Mouse (Mus musculus) megakaryocyte, adult 5-6 weeks (primary cell): Measurements from ENCODE around the gene Cnnm3. TPM values are rescaled to one million over a fixed set of nuclear protein-coding genes. Genes with fewer than 3 reads are reported as not detected.

Experiments
- ATAC-seq: 2 replicates; pipeline ENCODE4 v1.8.0; 2016; ENCODE audit warnings: mild to moderate bottlenecking, inconsistent platforms; ENCODE audit not compliant: poor library complexity, severe bottlenecking
- total RNA-seq, 2 experiments: library from RNA; stranded (forward) in 1 of 2; stranded (reverse) in 1 of 2; fragments of 153-499, 151-499 nt in 1 of 2; fragments of 221-1000, 200-1000 nt in 1 of 2; gene quantifications; 2 replicates each; pipeline versions ENCODE4 v1.2.3 to v1.2.4; 2015 to 2017

The Cnnm3 gene
- total RNA-seq (2015) (14.4 and 15.1 TPM in 2 replicates), total RNA-seq (2017) (6.8 and 11.1 TPM in 2 replicates)

DNA sequence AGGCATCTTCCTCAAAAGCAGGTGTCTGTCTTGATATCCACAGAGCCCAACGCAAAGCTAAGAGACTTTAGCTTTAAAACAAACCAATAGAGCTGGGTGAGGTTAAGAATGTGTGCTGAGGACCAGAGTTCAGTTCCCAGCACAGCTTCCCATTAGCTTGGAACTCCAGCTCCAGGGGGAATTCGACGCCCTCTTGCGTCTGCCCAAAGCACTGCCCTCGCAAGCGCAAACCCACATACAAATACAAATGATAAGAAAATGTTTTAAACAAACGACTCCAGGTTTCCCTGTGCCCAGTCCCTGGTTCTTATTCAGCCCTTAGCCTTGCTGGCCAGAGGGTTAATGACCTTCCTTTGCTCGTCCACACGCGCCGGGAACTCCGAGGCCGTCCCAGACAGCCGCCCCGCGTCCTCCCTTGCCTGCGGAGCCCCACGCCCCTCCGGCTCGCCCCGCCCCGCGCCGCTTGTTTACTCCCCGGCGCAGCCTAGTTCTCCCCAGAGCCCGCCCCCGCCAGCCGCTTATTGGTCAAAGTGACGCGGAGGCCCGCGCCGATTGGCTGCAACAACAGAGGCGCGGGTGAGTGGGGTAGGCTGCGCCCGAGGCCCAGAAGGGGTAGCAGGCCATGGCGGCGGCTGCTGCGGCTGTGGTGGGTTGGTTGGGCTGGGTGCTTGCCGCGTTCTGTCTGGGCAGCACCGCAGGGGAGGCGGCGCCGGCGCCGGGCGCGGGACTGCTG, at the start of gene Cnnm3:
TSS of gene Cnnm3 (plus strand) at position 579 of the 733 bp plus-strand sequence.
- peak; percentile 89 for ATAC-seq

DNA sequence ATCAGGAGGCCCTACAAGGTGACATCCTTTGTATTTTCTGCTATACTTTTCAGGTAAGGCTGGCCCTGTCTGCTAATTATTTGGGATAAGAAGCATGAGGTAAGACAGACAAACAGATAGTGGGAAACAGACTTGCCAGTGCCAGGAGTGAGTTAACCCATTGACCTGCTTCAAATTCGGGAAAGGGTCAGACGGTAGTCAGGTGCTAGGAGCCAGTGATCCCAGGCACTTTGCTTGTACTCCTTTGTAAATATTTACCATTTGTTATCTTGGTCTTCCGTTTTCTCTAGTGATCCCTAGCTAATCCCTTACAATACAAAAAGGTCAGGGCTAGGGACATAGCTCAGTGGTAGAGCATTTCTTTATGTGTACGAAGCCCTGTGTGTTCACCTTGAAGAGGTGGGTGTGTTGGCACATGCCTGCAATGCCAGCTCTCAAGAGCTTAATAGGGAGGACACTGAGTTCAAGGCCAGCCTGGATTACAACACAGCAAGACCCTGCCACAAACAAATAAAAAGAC, 46.0 kb upstream of the Cnnm3 start:
- no peak for ATAC-seq

DNA sequence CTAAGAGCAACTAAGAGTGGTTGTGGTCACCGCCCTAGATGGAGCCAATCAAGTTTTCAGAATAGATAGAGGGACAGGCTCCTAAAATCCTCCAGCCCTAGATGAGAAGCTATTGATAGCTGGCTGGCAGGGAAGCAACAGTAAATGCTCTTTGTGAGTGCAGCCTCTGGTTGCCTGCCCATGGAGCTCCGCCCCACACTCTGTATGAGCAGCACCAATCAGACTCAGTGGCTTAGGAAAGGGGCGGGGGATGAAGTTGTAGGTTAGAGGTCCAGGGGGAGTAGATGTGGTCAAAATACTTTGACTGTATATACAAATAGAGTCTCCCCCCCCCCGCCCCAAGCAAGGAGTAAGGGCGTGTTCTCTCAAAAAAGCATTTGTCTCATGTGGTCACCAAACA, 44.2 kb upstream of the Cnnm3 start:
- ATAC-seq = no peak

DNA sequence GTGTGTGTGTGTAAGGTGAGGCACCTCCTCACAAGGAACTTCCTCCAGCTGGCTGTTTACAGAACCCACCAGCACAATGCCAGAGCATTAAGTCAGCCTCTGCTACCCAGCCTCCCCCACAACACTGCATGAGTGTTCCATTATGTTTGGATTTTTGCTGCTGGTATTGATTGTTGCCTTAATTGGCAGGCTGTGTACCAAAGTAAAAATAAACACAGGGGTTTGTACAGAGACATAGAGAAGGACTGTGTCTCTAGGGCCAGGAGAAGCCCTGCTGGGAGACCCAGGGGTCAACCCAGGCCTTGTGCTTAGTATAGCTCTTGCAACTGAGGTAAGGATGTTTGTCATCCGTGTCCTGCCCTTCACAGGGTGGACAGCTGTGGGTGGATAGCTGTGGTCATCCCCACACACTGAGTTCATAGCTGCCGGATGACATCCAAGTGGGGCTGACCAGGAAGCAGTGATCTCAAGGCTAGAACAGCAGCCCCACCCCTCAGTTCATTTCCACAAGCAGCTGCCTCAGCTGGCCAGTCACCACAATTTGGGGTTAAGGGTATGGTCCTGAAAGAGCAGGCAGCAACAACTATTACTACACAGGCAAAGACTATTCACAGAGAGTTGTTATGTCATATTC, 41.7 kb upstream of the Cnnm3 start:
- peak; percentile 5; the same call in 1 of the 2 replicates for ATAC-seq

DNA sequence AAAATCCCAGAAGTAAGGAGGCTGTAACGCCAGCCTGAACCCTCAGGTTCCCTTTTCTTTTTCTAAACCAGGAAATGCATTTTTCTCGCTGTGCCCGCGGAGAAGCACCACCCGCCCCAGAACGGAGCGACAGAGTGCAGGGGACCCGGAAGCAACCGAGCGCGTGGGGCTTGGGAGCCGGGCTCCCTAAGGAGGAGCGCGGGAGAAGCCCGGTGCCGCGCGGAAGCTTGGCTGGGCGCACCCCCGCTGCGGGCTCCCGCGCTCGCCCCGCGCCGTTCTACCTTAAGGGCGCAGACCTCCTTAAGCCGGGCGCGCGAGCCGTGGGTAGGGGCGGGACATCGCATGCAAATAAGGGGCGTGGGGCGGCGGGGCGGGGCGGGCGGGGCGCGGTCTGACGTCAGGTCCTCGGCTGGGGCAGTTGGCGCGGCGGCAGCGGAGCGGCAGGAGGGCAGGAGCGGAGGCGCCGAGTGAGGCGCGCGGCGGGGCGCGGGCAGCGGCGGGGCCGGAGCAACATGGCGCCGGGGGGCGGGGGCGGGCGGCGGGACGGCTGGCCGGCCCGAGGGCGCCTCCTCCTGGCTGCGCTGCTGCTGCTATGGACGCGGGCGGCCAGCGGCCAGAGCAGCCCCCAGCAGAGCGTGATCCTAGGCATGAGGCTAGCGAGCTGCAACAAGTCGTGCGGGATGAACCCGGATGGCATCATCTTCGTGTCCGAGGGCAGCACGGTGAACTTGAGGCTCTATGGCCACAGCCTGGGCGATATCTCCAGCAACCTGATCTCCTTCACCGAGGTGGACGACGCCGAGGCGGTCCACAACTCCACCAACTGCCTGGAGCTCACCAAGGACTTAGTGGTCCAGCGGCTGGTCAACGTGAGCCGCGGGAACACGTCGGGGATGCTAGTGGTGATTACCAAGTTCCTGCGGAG, 40.2 kb upstream of the Cnnm3 start, which contains the start of gene Cnnm4:
TSS of gene Cnnm4 (plus strand) at position 440 of the 925 bp plus-strand sequence.
- peak; percentile 74 for ATAC-seq

DNA sequence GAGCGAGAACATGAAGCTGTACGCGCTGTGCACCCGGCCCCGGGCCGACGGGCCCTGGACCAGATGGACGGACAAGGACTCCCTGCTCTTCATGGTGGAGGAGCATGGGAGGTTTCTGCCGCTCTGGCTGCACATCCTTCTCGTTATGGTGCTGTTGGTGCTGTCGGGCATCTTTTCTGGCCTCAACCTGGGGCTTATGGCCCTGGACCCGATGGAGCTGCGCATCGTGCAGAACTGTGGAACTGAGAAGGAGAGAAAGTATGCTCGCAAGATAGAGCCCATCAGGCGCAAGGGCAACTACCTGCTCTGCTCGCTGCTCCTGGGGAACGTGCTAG, 39.6 kb upstream of the Cnnm3 start:
- peak; percentile 17; the same call in 1 of the 2 replicates for ATAC-seq

DNA sequence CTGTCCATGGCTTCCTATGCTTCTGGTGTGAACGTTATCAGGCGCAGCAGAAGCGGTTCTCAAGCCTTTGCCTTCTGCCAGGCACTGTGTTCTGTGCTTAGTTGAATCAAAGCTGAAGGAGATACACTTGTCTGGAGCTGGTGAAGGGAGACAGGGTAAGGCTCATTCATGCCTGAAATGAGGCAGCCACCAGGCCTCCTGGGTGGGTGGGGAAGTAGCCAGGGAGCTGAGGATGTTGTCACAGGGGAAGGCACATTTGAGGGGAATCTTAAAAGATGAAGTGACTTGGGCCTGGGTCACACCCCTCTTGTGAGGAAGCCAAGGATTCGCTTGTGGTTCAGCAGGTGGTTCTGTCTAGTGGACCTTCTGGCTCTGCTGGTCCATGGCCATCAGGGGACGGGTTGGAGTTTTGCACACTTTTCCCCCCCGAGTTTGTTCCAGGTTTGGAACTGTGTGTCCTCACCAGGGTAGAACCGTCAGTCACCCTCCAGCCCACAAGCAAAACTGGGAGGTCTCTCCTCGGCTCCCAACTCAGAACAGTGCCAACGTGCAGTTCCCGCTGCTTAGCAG, 38.4 kb upstream of the Cnnm3 start:
- peak; percentile 30; the same call in 1 of the 2 replicates for ATAC-seq

DNA sequence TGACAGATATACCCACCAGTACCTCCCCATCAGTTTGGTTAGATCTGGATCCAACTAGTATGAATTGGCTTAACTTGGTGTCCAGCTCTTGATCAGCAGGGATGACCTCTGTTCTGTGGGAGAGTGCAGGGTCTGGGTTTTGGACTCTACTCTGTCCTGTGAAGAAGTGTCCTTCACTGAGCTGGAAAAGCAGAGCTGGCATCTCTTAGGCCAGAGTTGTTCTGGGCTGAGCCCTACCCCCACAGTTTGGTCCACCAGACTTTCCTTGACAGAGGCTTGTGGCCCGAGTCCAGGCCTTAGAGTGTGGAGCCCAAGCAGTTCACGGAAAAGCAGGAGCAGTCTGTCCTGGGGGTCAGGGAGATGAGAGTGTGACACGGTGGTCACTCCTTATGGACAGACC, 37.0 kb upstream of the Cnnm3 start:
- ATAC-seq = no peak

DNA sequence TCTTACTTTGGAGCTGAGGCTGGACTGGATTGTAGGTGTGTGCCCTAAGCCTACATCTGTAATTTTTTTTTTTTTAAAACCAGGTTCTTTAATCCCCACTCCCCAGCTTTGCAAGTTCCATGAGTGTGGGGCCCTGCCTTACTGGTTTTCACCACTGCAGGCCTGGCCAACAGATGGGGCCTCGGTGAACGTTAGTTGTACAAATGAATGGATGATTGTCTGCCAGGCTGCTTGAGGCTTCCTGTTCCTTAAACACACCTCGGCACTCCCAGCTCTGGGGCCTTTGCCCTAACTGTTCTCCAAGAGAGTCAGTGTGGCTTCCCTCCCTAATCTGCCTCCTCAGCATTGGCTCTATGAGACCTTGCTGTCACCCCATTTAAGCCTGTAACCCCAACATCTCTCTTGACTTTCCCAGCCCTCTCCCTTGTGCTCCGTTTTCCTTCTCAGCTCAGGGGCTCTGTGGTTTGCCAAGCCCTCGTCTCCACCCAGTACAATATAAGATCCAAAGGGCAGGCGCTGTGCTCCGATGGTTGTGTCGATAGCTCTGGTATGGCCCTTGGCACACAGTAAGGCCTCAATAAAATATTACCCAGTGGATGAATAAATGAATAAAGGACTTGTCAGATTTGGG, 36.1 kb upstream of the Cnnm3 start:
- no peak for ATAC-seq

DNA sequence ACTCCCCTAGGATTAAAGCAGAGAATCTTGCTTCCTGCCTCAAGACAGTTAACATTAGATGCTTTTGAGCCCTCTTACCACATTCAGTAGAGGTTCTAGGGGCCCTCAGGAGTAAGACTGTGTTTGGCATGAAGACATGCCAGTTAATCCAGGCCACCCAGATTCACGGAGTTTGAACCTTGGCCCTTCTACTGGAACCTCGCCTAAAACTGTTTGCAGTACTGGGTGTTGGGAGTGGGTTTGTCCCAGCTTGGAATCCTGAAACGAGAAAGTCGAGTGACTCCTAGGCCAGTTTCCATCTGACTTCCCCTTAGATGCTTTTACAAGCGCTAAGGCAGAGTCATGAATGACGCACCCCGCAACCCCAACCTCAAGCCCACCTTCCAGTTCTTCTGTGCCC, 35.2 kb upstream of the Cnnm3 start:
- ATAC-seq = no peak

DNA sequence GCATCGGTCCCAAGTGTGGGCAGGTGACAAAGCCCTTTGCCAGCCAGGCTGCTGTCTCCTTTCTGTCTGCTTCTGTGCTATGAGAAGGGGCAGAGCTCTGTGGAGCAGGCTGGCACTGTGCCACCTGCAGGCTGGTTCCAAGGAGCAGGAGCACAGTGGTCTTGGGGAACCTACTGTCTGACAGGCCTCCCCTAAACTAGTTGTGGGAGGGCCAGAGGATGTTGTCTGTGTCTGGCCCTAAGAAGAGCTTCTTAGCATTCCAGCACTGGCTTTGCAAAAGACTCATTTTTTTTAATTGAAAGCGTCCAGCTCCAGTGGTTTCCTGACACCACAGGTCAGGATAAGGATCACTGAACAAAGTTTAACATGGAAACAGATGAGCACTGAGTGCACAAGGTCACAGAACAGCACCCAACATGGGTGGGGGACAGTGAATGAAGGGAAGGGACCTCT, 33.3 kb upstream of the Cnnm3 start:
- no peak for ATAC-seq

DNA sequence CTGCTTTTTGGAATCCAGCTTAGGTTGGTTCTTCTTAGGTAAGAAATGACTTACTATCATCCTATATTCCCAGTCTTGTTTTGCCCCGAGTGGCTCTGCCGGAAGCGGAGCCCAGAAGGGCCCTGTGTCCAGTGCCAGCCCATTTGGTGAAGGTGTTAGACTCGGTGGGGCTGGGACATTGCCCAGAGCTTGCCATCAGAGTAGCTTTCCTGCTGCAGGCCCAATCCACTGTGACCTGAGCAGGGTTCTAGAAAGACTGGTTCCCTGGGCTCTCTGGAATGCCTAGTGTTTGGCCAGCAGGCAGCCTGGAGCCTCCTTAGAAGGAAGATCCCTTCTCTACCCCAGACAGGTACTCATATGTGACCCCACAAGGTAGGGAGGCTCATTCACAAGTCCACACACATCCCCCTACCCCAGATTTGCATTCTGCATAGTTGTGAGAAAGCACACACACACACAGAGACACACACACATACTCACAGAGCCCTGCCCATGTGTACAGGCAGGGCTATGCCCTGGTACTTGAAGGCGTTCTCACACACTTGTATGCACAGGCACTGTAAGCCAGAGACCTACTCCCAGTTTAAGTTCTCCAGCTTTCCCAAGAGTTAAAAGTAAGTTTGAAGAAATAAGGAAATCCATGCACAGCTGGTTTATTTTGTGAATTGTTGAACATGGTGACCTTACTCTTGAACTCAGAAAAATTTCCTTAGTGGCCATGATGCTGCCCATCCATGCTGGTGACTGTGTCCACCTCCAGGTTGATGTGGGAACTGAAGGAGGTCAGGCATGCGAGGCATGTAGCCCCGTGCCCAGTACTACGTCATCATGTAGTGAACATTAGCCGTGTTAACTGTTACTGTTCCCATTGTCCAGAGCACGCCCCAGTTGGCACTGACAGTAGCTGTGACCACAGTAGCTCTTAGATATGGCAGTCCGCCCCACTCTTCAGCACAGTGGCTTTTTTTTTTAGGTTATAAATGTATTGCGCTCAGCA, 31.5 kb upstream of the Cnnm3 start:
- ATAC-seq = no peak

DNA sequence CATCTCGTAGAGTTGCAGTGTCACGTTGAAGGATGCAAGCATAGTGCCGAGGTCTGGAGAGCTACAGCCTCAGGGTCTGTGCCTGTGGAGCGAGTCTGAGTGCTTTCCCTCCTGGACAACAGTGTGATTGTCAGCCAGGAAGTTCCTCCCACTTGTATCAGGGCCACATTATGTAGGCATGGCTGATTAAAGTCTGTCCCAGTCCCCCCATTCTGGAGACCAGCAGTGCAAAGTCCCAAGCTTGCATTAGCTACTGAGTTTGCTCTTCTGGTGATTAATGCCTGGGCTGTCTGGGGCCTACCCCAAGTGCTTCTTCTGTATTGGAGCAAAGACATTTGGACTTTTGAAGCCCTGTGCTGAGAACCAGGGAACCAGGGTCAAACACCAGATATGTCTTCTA, 27.8 kb upstream of the Cnnm3 start:
- ATAC-seq = no peak

DNA sequence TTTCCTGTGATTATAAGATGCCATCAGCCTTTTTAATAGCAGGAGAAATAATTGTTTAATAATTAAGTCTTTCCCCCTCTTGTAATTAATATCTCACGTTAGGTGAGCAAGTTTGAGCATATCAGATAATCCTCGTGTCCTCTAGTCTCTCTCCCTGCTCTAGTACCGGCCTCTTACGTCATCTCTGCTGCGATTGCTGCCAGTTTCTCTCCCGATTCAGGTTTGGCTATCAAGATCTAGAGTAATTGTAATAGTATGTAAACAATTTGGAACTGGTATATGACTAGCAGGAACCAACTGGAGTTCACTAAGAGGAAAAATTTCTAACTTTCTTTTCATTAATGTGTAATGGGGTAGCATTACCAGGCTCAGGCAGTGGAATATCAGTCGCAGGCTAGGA, 26.6 kb upstream of the Cnnm3 start:
- no peak for ATAC-seq

DNA sequence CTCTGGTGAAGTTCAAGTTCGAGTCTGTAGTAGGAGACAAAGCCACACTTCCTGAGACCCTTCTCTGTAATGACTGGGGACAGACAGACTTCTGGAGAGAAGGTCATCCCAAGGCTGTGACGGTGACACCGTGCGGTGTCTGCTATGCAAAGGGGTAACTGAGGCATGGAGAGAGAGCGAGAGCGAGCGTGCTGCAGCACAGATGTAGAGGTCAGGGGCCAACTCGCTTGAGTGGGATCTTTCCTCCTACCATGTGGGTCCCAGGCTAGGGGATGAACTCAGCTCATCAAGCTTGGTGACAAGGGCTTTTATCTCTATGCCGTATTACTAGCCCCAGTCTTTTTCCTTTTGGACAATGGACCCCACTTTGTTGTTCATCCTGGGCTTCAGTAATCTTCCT, 24.6 kb upstream of the Cnnm3 start:
- ATAC-seq = no peak

DNA sequence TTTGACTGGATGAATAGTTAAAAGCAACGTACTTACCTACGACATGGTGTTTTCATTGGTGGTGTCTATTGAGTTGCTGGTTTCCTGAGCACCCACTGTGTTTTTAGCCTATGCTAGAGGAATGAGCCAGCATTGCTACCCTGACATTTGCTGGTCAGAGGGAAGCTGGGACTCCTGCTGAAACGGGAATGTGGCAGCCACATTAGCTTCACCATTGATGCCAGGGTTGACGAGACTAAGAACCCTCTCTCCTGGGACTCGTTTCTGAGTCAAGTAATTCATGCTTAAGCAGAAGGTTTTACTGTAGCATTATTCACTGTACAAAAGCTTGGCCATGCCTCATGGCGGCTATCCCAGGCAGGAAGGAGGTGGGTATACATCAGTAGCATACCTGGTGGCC, 22.0 kb upstream of the Cnnm3 start:
- no peak for ATAC-seq

DNA sequence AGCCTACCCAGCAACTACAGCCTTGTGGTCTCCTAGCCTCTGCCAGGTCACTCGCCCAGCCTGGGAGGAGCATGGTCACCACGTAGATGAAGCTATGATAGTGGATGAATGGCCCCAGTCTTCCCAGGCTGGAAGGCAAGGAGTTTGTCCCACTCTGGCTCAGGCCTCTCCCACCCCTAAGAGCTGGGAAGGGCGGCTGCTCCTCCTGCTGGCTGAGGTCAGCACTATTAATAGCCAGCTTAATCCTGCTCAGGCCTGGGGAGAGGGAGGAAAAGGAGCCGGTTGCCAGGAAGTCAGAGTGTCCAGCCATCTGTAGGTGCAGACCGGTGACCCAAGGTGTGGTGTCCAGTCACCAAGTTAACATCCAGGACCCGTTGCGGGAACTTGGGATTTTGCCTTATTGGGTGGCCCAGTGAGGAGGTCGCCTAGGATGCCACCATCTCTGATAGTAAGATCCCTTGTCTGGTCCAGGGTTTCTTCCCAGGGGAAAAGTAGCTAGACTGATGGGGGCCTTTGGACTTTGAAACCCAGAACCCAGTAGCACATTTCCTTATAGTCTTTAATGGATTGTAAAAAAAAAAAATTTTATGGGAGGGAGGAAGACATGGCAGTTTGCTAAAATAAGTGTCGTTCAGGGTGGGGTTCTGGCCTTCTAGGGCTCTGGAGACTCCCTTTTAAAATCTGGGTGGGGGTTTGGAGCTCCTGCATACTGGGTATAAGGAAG, 19.1 kb upstream of the Cnnm3 start:
- no peak for ATAC-seq

DNA sequence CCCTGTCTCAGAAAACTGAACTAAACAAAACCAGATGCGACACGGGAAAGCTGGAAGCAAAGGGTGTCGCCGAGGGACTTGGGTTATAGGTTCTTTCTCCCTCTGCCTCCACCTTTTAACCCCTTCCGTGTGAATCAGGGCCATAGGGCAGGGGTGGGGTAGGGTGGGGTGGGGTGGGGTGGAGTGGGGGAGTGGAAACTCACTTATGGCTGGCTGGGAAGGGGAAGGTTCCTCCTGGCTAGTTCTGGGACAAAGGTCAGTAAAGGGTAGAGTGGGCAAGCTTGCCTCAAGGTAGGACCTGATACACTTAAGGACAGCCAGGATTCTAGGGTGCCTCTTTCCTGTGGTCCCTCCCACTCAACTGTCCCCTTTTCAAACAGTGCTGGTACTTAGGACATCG, 18.4 kb upstream of the Cnnm3 start:
- no peak for ATAC-seq
